Mouse (Mus musculus): Measurements from ENCODE around the gene Gulp1. TPM values are rescaled to one million over a fixed set of nuclear protein-coding genes. Genes with fewer than 3 reads are reported as not detected.

The Gulp1 gene
- 10.8 and 11.6 TPM in 2 replicates for polyA plus RNA-seq (2015; fragmentation: Nextera tagmentation; extraction: Ambion mirVana)

DNA sequence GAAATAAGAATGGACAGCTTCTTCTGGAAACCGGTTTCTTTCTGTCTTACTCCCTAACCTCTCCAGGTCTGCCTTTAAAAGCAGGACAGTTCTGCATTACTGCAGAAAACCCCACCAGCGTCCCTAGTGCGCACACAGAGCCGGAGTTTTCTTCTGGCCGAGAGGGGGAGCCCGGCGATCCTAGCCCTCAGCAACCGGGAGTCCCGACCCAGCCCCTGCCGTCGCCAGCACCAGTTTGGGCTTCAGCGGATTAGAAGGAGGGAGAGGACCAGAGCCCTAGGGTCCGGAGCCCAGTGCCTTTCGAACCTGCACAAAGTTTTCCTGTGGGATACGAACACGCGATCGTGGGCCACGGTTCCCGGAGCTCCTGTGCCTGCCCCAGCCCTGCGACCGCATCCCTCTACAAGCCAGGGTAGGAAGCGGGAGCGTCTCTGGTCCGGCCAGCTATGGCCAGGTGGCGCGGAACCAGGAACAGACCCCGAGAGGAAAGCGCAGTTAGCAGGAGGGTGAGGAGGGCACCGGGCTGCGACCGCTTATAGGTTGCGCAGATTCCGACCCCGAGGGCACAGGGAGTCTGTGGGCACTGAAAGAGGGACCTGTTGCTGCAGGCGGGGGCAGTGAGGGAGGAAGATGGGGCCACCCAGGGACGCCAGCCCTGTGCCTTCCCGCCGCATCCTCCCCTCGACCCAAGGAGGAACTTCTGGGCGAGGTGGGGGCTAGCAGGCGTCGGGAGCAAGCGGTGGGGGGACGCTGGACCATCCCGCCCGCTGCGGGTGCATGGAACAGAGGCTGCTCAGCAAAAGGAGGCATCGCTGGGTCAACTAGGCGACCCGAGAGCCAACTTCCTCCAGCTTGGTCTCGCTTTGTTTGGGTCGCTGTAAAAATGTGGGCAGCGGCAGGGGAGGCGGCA lies at the start of gene Gulp1:
Gulp1 (plus strand) TSS at position 51 of the 910 bp plus-strand sequence.
- under 1% methylated on average over 55 of the region's 55 CpGs for WGBS

DNA sequence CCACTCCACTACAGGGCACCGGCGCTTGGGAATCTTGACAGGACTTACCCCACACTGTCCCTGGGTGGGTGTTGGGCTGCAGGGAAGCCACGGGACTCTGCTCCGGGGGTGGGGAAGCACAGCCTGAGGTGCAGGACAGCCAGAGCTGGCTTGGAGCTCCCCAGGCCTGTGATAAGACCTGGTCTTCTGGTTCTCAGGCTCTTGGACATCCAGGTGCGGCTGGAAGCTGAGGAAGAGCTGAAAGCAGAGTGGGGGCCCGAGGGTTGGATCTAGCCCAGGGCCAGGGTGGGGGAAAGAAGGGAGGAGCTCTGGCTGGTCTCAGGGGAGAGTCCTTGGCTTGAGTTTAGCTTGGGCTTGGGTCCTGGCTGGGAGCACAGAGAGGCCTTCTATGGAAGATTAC lies 1.1 kb upstream of the Gulp1 start:
- H3K36me3 ChIP-seq (ENCODE audit: control insufficient read depth, insufficient read depth, low read length) = no peaks in the 10 kb centered on the region
- no peak overlapping the region for H3K4me3 ChIP-seq (ENCODE audit: low read length)
- H3K27me3 ChIP-seq (replicated peaks; ENCODE audit: control insufficient read depth, insufficient read depth, low read length) = no peaks in the 10 kb centered on the region
- no peaks in the 10 kb centered on the region for H3K9me3 ChIP-seq (ENCODE audit: control insufficient read depth, low read length)
- no peaks in the 10 kb centered on the region for H3K4me1 ChIP-seq (ENCODE audit: control insufficient read depth, insufficient read depth, low read length)
- no peak for ATAC-seq
- no peak overlapping the region for H3K9ac ChIP-seq (ENCODE audit: low read depth, low read length)
- H3K27ac ChIP-seq (ENCODE audit: low read length) = no peak overlapping the region
- WGBS = 81% methylated on average over 6 of the region's 6 CpGs
- no peak overlapping the region for H3K4me2 ChIP-seq (ENCODE audit: low read depth, low read length)

More for the DNA sequence above, at the start of gene Gulp1:
- H3K4me3 ChIP-seq (ENCODE audit: low read length) = peak within 1 kb of the TSS; percentile 80
- peak within 1 kb of the TSS; percentile 88 for H3K27ac ChIP-seq (ENCODE audit: low read length)
- no peaks in the 10 kb centered on the region for H3K36me3 ChIP-seq (ENCODE audit: control insufficient read depth, insufficient read depth, low read length)
- peak within 1 kb of the TSS; percentile 87 for H3K4me2 ChIP-seq (ENCODE audit: low read depth, low read length)
- H3K9me3 ChIP-seq (ENCODE audit: control insufficient read depth, low read length) = no peaks in the 10 kb centered on the region
- peak within 1 kb of the TSS; percentile 81 for H3K9ac ChIP-seq (ENCODE audit: low read depth, low read length)
- peak; percentile 91 for ATAC-seq
- no peaks in the 10 kb centered on the region for H3K4me1 ChIP-seq (ENCODE audit: control insufficient read depth, insufficient read depth, low read length)
- no peaks in the 10 kb centered on the region for H3K27me3 ChIP-seq (replicated peaks; ENCODE audit: control insufficient read depth, insufficient read depth, low read length)

DNA sequence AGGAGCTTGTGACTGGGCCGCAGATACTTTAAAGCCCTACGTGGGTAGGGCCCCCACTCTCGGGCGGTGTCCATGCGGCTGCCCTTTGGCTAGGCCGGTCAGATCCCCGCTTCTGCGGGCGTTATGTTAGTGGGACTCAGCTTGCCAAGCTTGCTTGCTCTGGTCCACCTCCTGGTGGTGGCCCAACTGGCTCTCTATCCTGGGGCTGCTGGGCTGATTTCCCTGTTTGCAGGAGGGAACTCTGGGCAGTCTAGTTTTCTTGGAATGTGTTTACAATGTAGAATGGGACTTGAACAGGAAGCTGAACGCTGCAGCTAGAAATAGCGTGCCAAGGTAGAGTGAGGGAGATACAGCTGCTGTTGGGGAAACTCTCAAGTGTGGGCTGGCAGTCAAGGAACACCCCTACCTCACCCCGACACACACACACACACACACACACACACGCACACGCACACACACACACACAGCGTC lies 1.1 kb downstream of the Gulp1 start:
- Histone ChIP-seq H3K4me1 (ENCODE audit: control insufficient read depth, insufficient read depth, low read length) (no peaks in the 10 kb centered on the region), H3K4me2 (ENCODE audit: low read depth, low read length) (peak overlapping the region; percentile 87), H3K27me3 (replicated peaks; ENCODE audit: control insufficient read depth, insufficient read depth, low read length) (no peaks in the 10 kb centered on the region), H3K27ac (ENCODE audit: low read length) (peak overlapping the region; percentile 88), H3K36me3 (ENCODE audit: control insufficient read depth, insufficient read depth, low read length) (no peaks in the 10 kb centered on the region), H3K9me3 (ENCODE audit: control insufficient read depth, low read length) (no peaks in the 10 kb centered on the region), H3K9ac (ENCODE audit: low read depth, low read length) (peak overlapping the region; percentile 81), H3K4me3 (ENCODE audit: low read length) (peak overlapping the region; percentile 80)
- WGBS = 3% methylated on average over 15 of the region's 15 CpGs
- ATAC-seq = peak; percentile 69

DNA sequence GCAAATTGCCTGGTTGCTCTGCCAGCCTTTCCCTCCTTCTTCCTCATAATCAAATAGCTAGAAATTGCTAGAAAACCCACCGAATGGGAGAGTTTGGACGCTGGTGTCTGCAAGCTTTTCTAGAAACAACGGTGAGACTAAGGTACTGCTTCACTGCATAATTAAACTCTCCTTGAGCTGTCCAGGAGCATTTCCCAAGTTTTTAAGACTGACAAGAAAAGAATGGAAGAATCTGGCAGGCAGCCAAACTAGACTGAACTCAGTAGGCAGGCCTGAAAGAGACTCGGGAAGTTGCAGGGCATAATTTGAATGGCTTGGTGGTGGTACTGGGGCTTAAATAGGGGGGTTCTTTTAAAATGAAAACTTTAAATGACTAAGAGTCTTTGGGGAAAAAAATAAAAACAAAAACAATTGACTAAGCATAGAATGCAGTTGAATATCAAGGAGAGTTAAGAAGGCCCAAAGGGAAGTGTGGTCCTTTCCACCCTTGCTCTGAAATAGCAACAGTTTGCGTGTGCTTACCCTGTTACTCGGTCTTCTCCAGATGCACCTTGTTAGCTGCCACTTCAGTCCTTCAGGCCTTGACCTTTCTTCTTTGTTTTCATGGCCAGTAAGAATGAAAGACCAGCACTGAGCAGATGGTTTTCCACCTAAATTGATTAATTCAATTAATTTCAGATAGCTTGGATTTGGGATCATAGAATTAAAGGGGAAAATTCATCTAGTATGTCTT lies 2.0 kb downstream of the Gulp1 start:
- ATAC-seq = no peak
- whole genome bisulfite sequencing = 19% methylated on average over 6 of the region's 6 CpGs
- H3K4me2 ChIP-seq (ENCODE audit: low read depth, low read length) = peak overlapping the region; percentile 13; the same call in 1 of the 2 replicates
- H3K36me3 ChIP-seq (ENCODE audit: control insufficient read depth, insufficient read depth, low read length) = no peaks in the 10 kb centered on the region
- H3K27me3 ChIP-seq (replicated peaks; ENCODE audit: control insufficient read depth, insufficient read depth, low read length) = no peaks in the 10 kb centered on the region
- no peak overlapping the region for H3K27ac ChIP-seq (ENCODE audit: low read length)
- H3K4me1 ChIP-seq (ENCODE audit: control insufficient read depth, insufficient read depth, low read length) = no peaks in the 10 kb centered on the region
- 0 out of 2 replicates have a peak overlapping the region, but pooled peaks have one; percentile 80 for H3K4me3 ChIP-seq (ENCODE audit: low read length)
- no peak overlapping the region for H3K9ac ChIP-seq (ENCODE audit: low read depth, low read length)
- no peaks in the 10 kb centered on the region for H3K9me3 ChIP-seq (ENCODE audit: control insufficient read depth, low read length)

DNA sequence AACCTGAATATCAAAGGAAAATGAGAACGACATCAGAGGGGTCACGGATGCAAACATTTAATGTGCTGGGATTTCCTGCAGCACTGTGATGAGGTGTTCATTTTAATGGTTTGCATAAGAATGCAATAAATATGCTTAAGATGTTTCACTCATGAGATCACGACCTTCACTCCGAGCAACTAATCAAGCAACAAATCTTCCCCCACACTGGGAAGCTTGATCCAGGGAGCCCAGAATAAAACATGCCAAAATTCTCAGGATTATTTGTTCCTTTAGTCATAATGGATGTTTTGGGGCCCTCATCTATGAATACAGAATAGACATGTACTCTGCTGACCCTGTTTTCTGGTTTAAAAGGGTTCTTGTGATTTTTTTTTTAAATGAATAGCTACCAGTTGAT lies 16.1 kb downstream of the Gulp1 start:
- no peak for ATAC-seq
- no peak overlapping the region for H3K9ac ChIP-seq (ENCODE audit: low read depth, low read length)
- H3K4me1 ChIP-seq (ENCODE audit: control insufficient read depth, insufficient read depth, low read length) = no peaks in the 10 kb centered on the region
- no peaks in the 10 kb centered on the region for H3K9me3 ChIP-seq (ENCODE audit: control insufficient read depth, low read length)
- no peak overlapping the region for H3K27ac ChIP-seq (ENCODE audit: low read length)
- H3K36me3 ChIP-seq (ENCODE audit: control insufficient read depth, insufficient read depth, low read length) = no peaks in the 10 kb centered on the region
- H3K27me3 ChIP-seq (replicated peaks; ENCODE audit: control insufficient read depth, insufficient read depth, low read length) = no peaks in the 10 kb centered on the region
- no peak overlapping the region for H3K4me2 ChIP-seq (ENCODE audit: low read depth, low read length)
- H3K4me3 ChIP-seq (ENCODE audit: low read length) = no peak overlapping the region
- 71% methylated on average over 4 of the region's 4 CpGs for WGBS

DNA sequence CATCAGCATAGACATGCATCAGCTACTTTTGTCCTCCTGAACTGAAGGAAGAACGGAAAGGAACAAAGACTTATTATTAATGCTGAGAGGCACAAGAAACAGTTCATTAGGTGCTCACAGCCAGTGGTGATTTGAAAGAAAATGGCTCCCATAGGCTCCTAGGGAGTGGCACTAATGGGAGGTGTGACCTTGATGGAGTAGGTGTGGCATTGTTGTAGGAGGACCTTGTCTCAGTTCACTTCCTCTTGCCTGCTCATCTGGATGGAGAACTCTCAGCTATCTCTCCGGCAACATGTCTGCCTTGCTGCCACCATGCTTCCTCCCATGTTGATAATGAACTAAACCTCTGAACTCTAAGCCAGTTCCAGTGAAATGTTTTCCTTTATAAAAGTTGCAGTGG lies 17.0 kb downstream of the Gulp1 start:
- no peaks in the 10 kb centered on the region for H3K36me3 ChIP-seq (ENCODE audit: control insufficient read depth, insufficient read depth, low read length)
- 90% methylated on average over 2 of the region's 2 CpGs for WGBS
- no peaks in the 10 kb centered on the region for H3K4me1 ChIP-seq (ENCODE audit: control insufficient read depth, insufficient read depth, low read length)
- H3K4me2 ChIP-seq (ENCODE audit: low read depth, low read length) = no peak overlapping the region
- no peak overlapping the region for H3K9ac ChIP-seq (ENCODE audit: low read depth, low read length)
- no peak overlapping the region for H3K4me3 ChIP-seq (ENCODE audit: low read length)
- no peaks in the 10 kb centered on the region for H3K9me3 ChIP-seq (ENCODE audit: control insufficient read depth, low read length)
- no peaks in the 10 kb centered on the region for H3K27me3 ChIP-seq (replicated peaks; ENCODE audit: control insufficient read depth, insufficient read depth, low read length)
- H3K27ac ChIP-seq (ENCODE audit: low read length) = no peak overlapping the region
- no peak for ATAC-seq

DNA sequence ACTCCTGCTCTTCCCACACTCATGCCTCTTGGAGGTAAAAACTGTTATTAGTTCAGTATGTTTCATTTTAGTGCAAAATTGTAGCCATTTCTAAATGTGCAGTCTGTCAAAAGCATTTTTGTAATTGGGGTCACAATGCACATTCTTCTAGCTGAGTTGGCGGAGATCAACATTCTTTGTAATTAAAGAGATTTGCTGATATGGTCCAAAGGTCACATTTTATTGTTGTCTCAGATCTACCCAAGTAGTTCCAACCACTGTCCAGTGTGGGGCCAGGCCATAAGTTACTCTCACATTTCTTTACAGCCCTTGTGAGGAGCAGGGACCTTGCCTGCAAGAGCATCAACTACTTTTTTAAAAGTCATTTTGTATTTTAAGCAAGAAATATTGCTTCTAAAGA lies 24.7 kb downstream of the Gulp1 start:
- Histone ChIP-seq H3K9me3 (ENCODE audit: control insufficient read depth, low read length) (no peaks in the 10 kb centered on the region), H3K36me3 (ENCODE audit: control insufficient read depth, insufficient read depth, low read length) (no peaks in the 10 kb centered on the region), H3K4me1 (ENCODE audit: control insufficient read depth, insufficient read depth, low read length) (no peaks in the 10 kb centered on the region), H3K4me3 (ENCODE audit: low read length) (no peak overlapping the region), H3K27me3 (replicated peaks; ENCODE audit: control insufficient read depth, insufficient read depth, low read length) (no peaks in the 10 kb centered on the region), H3K4me2 (ENCODE audit: low read depth, low read length) (no peak overlapping the region), H3K9ac (ENCODE audit: low read depth, low read length) (no peak overlapping the region), H3K27ac (ENCODE audit: low read length) (no peak overlapping the region)
- 56% methylated on average over 1 of the region's 1 CpGs for WGBS
- peak; percentile 73 for ATAC-seq

DNA sequence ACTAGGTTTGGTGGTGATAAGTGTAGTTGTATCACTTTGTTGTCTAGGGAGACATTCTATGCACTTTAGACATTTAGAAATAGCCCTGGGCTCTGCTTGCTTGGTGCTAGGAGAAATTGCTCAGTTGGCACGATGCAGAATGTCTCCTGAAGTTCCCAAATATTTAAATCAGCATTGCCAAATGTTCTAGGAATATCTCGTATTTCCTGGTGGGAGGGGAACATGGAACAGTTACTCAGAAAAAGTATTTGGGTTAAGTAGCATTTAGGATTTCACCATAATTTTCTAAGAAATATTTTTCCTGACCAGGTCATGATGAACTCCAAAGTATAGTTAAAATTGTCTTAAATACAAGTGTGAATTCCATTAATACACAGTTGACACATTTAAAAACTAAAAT lies 25.3 kb downstream of the Gulp1 start:
- Histone ChIP-seq H3K4me1 (ENCODE audit: control insufficient read depth, insufficient read depth, low read length) (no peaks in the 10 kb centered on the region), H3K27me3 (replicated peaks; ENCODE audit: control insufficient read depth, insufficient read depth, low read length) (no peaks in the 10 kb centered on the region), H3K9ac (ENCODE audit: low read depth, low read length) (no peak overlapping the region), H3K27ac (ENCODE audit: low read length) (no peak overlapping the region), H3K4me3 (ENCODE audit: low read length) (no peak overlapping the region), H3K4me2 (ENCODE audit: low read depth, low read length) (no peak overlapping the region), H3K9me3 (ENCODE audit: control insufficient read depth, low read length) (no peaks in the 10 kb centered on the region), H3K36me3 (ENCODE audit: control insufficient read depth, insufficient read depth, low read length) (no peaks in the 10 kb centered on the region)
- WGBS = 76% methylated on average over 2 of the region's 2 CpGs
- no peak for ATAC-seq

DNA sequence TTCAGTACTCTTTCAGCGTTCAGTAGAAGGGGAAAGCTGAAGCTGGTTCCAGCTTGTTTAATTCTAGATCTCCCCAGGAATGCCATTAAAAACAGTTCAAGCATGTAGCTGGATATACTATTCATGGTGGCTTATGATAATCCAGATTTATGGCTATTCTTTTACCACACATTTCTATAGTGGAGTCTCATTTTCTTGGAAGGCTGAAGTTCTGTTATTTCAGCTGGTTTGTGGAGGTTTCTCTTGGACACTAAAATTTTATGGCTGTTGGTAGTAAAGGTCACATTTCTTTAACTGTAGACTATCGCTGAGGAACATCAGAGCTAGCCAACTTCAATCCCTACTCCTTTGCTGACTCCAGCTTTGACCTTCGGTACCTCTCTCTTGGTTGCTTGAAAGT lies 29.1 kb downstream of the Gulp1 start:
- Histone ChIP-seq H3K27ac (ENCODE audit: low read length) (peak overlapping the region; percentile 20; the same call in 1 of the 2 replicates), H3K9ac (ENCODE audit: low read depth, low read length) (no peak overlapping the region), H3K27me3 (replicated peaks; ENCODE audit: control insufficient read depth, insufficient read depth, low read length) (no peaks in the 10 kb centered on the region), H3K4me3 (ENCODE audit: low read length) (no peak overlapping the region), H3K4me1 (ENCODE audit: control insufficient read depth, insufficient read depth, low read length) (no peaks in the 10 kb centered on the region), H3K9me3 (ENCODE audit: control insufficient read depth, low read length) (no peaks in the 10 kb centered on the region), H3K36me3 (ENCODE audit: control insufficient read depth, insufficient read depth, low read length) (no peaks in the 10 kb centered on the region), H3K4me2 (ENCODE audit: low read depth, low read length) (no peak overlapping the region)
- peak; percentile 85 for ATAC-seq
- WGBS = 52% methylated on average over 3 of the region's 3 CpGs

Measured in intestine, embryonic 16.5 days (tissue).